Mouse (Mus musculus) Patski (cell line): ENCODE results near the gene Gm20388. TPM values are rescaled to one million over a fixed set of nuclear protein-coding genes. Genes with fewer than 3 reads are reported as not detected.

Experiments used
- ATAC-seq: fragments of 100-300 bp; one replicate; pipeline ENCODE4 v1.8.0; 2021
- CTCF ChIA-PET: fragments of 350-600 bp; sonication (Branson Sonifier 250); formaldehyde crosslinking; loops from one replicate; lab custom pipeline; 2022; ENCODE audit warnings: inconsistent platforms; lab: Charles Lee
- POLR2A ChIA-PET: fragments of 350-600 bp; sonication (Branson Sonifier 250); formaldehyde crosslinking; loops from one replicate; lab custom pipeline; 2022; ENCODE audit warnings: antibody characterized with exemption, inconsistent platforms; lab: Charles Lee
- DNase-seq: peaks from one replicate; pipeline ENCODE4 v3.0.0-alpha.2; 2011; ENCODE audit warnings: low read depth, low spot score
- H3K27me3 ChIP-seq: fragments of 371-371 bp; one replicate; pipeline ENCODE4 v1.5.1; 2021
- CTCF ChIP-seq: fragments of 100-300 bp; IDR thresholded peaks from one replicate; pipeline ENCODE4 v1.5.1; 2021
- in situ Hi-C: fragments of 300-500 bp; cut with MboI; formaldehyde crosslinking; loops from 3 replicates; pipeline ENCODE4 v1.11.1; 2018; ENCODE audit warnings: low pct_unique_long_range_greater_than_20kb, mixed read lengths
- polyA plus RNA-seq: library from polyadenylated mRNA; unstranded; gene quantifications from one replicate; pipeline ENCODE4 v1.2.3, GENCODE M21; 2021

The Gm20388 gene
- polyA plus RNA-seq, 1 experiment from 2014 or later = 86.7 TPM

GRCm38 (mm10) chr8:123859648-123860259 lies 3949.1 kb downstream of the Gm20388 start, which contains the start of gene Ccsap:
Gene Ccsap, minus strand, starts transcription at chr8:123860209.
- H3K27me3 ChIP-seq = peaks cover 12% of the 10 kb centered on the region
- ChIA-PET POLR2A (no interaction called here), CTCF (no interaction called here)
- TF ChIP-seq CTCF = no peak
- ATAC-seq = peak; percentile 51
- no peak for DNase-seq
- in situ Hi-C loops = no loop called here

DNA sequence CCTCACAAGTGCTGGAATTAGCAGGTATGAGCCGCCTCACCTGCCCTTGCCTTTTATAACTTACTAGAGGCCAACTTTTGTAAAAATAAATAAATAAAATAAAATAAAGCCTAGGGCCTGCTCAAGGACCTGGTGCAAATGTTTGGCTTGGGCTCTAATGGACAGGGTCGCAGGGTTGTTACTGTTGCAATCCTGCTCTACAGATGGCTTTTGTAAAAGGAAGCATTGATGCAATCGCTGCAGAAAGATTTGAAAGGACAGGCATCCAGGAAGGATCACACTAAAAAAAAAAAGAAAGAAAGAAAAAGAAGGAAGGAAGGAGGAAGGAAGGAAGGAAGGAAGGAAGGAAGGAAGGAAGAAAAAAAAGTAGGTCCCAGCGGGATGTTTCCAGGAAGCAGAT lies 3949.7 kb downstream of the Gm20388 start:
- TF ChIP-seq CTCF = no peak
- CTCF ChIA-PET = no interaction called here
- peaks cover 17% of the 10 kb centered on the region for H3K27me3 ChIP-seq
- DNase-seq = no peak
- in situ Hi-C loops = no loop called here
- POLR2A ChIA-PET = no interaction called here
- ATAC-seq = no peak

- TF ChIP-seq CTCF = no peak
- DNase-seq (no peak), ATAC-seq (no peak)
- CTCF ChIA-PET = no interaction called here
- in situ Hi-C loops = no loop called here
- POLR2A ChIA-PET = no interaction called here
- peaks cover 17% of the 10 kb centered on the region for H3K27me3 ChIP-seq
These were observed 3955.1 kb downstream of the Gm20388 start for GRCm38 (mm10) chr8:123865786-123866185.

- ChIA-PET CTCF (interaction anchor here (0.8 to 1.4 kb wide), 4 partner anchors 19 to 87 kb away, joined by 3 read pairs; no protein-coding TSS in a partner anchor), POLR2A (interaction anchor here (0.7 to 1.0 kb wide), 3 partner anchors 8 to 164 kb away, joined by 3 to 5 read pairs (median 4); no protein-coding TSS in a partner anchor)
- DNase-seq = peak; percentile 17
These were observed 3956.3 kb downstream of the Gm20388 start for GRCm38 (mm10) chr8:123866971-123867370.

DNA sequence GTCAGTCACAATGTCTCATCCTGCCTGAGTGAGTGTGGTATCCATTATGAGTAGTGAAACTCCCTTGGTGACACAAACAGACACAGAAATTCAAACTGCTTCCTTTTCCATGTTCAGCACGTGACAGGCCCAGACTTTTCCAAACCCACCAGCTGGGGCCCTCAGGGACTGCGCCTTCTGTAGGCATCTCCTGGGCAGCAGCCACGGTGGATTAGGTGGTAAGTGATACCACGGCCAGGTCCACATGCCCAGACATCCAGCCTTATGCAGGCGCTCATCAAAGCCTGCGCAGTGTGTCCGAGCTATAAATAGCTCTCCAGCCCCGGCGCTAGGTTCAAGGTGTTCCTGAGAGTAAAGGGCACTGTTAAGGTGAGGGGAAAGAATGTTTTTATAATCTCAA lies 3961.4 kb downstream of the Gm20388 start:
- POLR2A ChIA-PET = no interaction called here
- no peak for ATAC-seq
- CTCF ChIA-PET = interaction anchor here (1.2 kb wide), 1 partner anchor 82 kb away, joined by 3 read pairs; no protein-coding TSS in a partner anchor
- no peak for DNase-seq
- no peaks in the 10 kb centered on the region for H3K27me3 ChIP-seq
- in situ Hi-C loops = no loop called here
- no peak for TF ChIP-seq CTCF

More at GRCm38 (mm10) chr8:123866971-123867370, 3956.3 kb downstream of the Gm20388 start:
- in situ Hi-C loops = no loop called here
- ATAC-seq = peak; percentile 51
- no peak for TF ChIP-seq CTCF
- H3K27me3 ChIP-seq = peaks cover 17% of the 10 kb centered on the region

- no peak for TF ChIP-seq CTCF
- POLR2A ChIA-PET = no interaction called here
- ATAC-seq (no peak), DNase-seq (no peak)
- CTCF ChIA-PET = no interaction called here
- in situ Hi-C loops = no loop called here
- H3K27me3 ChIP-seq = no peaks in the 10 kb centered on the region
These were observed 3962.7 kb downstream of the Gm20388 start for GRCm38 (mm10) chr8:123873364-123873763.

DNA sequence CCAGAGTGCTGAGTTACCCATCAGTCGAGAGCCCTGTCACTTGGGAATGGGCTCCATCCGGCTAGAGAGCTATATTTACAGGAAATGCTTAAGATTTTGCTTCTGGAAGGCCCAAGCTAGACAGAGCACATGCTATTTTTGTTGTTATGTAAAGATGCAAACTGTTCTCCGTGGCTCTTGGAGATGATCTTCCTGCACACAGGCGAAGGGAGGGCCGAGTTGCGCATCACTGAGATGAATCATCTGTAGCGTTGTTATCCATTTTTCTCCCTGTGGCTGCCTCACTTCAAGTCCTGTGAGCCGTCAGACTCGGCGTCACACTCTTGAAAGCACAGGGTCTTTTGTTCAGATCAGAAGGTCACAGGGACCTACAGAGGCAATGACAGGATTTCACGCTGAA lies 3963.7 kb downstream of the Gm20388 start:
- no peak for TF ChIP-seq CTCF
- DNase-seq (no peak), ATAC-seq (no peak)
- ChIA-PET CTCF (no interaction called here), POLR2A (no interaction called here)
- H3K27me3 ChIP-seq = no peaks in the 10 kb centered on the region
- in situ Hi-C loops = no loop called here

GRCm38 (mm10) chr8:123877865-123878264 lies 3967.2 kb downstream of the Gm20388 start:
- in situ Hi-C loops = no loop called here
- no peak for TF ChIP-seq CTCF
- ChIA-PET POLR2A (no interaction called here), CTCF (no interaction called here)
- ATAC-seq (no peak), DNase-seq (no peak)
- no peaks in the 10 kb centered on the region for H3K27me3 ChIP-seq

- ATAC-seq = no peak
- in situ Hi-C loops = no loop called here
- TF ChIP-seq CTCF = no peak
- ChIA-PET CTCF (interaction anchor here (1.2 kb wide), 1 partner anchor 45 kb away, joined by 3 read pairs; no protein-coding TSS in a partner anchor), POLR2A (interaction anchor here (0.6 kb wide), 1 partner anchor 912 kb away, joined by 3 read pairs; no protein-coding TSS in a partner anchor)
- no peak for DNase-seq
- no peaks in the 10 kb centered on the region for H3K27me3 ChIP-seq
These were observed 3969.6 kb downstream of the Gm20388 start for GRCm38 (mm10) chr8:123880271-123880670.

DNA sequence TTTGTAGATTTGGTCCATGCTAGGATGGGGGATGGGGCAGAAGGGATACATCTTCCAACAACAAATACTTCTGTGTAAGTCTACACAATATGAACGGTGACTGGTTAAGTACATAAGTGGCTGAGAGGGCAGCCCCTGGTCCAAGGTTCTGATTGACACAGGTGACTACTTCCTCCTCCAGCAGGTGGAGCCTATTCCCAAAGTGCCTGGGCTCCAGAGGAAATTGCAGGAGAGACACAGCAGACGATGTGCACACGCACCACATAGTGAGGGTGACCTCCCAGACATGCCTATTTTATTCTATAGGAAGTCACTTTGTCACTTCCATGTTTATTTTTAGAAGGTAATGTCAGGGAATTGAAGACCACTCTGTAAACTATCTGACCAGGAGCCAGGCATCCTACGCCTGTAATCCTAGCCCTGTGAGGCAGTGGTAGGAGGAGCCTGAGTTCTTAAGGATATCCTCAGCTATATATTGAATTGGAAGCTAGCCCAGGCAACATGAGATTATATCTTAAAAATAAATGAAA lies 3970.2 kb downstream of the Gm20388 start:
- TF ChIP-seq CTCF = no peak
- no peak for DNase-seq
- in situ Hi-C loops = no loop called here
- POLR2A ChIA-PET = no interaction called here
- CTCF ChIA-PET = no interaction called here
- ATAC-seq = no peak
- no peaks in the 10 kb centered on the region for H3K27me3 ChIP-seq

- POLR2A ChIA-PET = interaction anchor here (0.7 kb wide), 1 partner anchor 166 kb away, joined by 4 read pairs; no protein-coding TSS in a partner anchor
- CTCF ChIA-PET = no interaction called here
- ATAC-seq = no peak
- H3K27me3 ChIP-seq = no peaks in the 10 kb centered on the region
- no peak for TF ChIP-seq CTCF
- no peak for DNase-seq
- in situ Hi-C loops = no loop called here
These were observed 3971.8 kb downstream of the Gm20388 start for GRCm38 (mm10) chr8:123882412-123882811.
